Mouse (Mus musculus) CD4-positive helper T cell, adult 2 months (primary cell): Measurements from ENCODE around the gene Dis3.
"Not testable (repeated sequence)": the region's sequence is repeated elsewhere in the genome, so short reads cannot be mapped to it uniquely, and the experiment has no call there.

Experiments
- DNase-seq: peaks from one replicate; pipeline ENCODE4 v3.0.0-alpha.2; 2012; ENCODE audit warnings: low read depth, missing footprints, low spot score

Dis3 gene

GRCm38 (mm10) chr14:99063091-99063490 lies 36.5 kb downstream of the Dis3 start:
- DNase-seq: no peak

- DNase-seq: no peak
Measured at GRCm38 (mm10) chr14:99060616-99061015, 39.0 kb downstream of the Dis3 start.

DNA sequence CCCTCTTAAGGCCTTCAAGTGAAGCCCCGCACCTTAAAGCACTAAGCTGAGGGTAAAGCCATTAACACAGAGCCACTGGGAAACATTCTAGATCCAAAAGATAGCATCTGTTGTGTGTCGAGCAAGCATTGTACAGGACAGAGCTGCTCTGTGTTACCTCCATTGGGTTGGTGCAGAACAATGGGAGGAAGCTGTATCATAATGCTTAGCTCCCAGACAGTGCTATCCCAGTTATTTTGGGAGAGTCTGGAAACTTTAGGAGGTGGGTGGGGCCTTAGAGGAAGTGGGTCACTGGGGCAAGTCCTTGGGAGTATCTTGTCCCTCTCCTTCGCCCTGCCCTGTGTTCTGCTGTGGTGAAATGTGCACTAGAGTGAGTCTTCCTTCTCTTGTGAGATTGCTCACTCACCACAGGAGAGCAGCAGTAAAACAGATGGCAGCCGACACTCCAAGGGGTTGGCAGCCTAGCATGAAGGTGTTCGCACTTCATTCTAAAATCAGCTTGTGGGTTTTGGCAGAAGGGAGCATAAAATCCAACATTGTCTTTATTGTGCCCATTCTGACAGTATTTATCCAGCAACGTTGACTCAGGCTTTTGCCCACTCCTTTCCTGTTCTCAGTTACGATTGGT lies 40.5 kb downstream of the Dis3 start:
- no peak for DNase-seq

- DNase-seq: peak; percentile 68
Measured at GRCm38 (mm10) chr14:99046782-99047181, 52.8 kb downstream of the Dis3 start.

DNA sequence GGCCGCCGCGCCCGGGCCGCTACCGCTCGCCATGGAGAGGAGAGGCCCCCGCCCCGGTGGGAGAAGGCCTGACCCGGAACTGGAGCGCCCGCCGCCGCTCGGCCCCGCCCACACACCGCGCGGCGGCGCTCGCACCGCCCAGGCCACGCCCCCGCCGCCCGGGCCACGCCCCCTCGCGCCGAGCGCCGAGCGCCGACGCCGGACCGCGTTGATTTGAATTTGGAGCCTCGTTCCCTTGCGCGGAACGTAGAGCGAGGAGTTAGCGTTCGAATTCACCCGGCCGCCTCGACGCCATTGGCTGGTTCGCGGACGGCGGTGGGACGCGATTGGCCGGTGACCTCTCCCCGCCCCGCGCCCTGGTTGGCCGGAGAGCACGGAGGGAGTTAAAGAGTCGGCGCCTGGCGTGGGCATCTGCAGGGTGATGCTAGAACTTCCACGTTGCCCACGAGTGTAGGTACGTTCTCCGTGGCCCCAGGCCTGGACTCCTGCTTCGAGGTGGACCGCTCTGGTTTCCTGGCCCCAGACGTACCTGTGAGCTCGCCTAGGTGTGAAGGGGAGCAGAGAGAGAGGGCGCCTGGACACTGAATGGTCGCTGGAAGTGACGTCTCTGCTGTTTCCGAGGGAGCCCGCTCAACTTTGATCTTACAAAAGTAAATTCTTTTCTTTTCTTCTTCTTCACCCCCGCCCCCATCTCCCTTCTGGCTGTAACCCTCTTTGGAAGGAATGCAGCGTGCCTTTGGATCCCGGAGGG lies 53.4 kb downstream of the Dis3 start, which contains the start of the genes Mzt1 and Bora:
TSS of gene Mzt1 (minus strand) at position 104 of the 751 bp plus-strand sequence.
TSS of gene Bora (plus strand) at position 192 of the 751 bp plus-strand sequence.
- DNase-seq: peak; percentile 96

DNA sequence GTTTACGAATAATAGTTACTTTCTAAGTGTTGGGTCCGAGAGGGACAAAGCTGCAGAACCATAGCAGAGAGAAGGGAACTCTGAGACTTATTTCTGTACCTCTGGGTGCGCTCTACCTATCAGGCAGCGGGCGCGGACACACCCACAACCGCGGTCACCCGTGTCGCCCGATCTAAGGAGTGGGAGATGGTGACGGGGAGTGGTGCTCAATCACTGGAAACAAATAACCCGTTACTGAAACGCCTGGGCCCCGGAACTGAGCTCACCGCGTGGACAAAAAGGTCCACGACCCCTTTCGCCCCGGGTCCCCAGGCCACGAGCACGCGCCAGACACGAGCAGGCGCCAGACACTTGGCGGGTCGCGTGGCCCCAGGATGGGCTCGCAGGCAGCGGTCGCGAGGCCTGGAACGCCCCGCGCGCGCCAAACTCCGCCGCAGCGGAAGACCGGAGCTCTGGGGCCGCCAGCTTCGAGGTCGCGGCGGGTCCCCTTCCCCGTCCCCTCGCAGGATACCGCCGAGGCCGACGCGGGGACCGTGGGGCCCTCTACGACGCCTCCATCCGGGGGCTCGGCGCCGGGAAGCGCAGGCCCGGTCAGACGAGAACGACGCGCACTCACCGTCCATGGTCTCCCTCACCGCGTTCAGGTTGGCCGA lies 54.1 kb downstream of the Dis3 start:
- DNase-seq: peak; percentile 69

DNA sequence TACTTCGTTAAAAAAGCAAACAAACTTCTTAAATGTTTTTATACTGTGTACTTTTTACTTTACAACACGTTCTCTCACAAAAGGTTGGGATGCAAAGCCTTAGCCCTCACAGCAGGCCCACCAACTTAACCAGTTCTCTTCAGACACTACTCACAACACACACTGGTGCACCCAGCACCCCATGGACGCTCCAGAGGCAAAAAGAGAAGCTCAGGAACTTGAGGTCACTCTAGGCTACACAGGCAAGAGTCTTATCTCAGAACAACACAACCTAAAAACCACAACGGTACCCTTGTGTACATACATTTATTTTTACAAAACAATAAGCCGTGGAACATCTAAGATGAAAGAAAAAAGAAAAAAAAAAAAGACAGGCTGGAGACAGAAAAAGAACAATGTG lies 54.9 kb downstream of the Dis3 start:
- DNase-seq: peak; percentile 39

GRCm38 (mm10) chr14:99044096-99044495 lies 55.5 kb downstream of the Dis3 start:
- DNase-seq: no peak

DNA sequence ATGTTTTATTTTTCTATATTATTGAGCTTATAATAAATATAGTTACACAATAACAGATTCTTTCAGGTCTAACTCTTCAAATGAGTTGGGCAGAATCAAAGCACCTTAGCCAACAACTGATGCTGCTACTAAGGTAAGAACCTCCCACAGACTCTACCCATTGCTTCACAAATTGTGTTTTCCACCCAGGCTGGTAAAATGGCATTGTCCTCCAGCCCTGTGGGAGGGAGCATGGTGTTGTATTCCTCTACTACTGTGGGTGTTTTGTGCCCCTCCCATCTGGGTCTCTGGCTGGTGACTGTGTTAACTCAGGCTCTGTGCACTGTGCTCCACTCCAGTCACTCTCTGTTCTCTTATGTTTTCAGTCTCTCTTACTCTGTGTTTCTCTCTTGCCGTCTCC lies 56.1 kb downstream of the Dis3 start:
- DNase-seq: peak; percentile 37

DNA sequence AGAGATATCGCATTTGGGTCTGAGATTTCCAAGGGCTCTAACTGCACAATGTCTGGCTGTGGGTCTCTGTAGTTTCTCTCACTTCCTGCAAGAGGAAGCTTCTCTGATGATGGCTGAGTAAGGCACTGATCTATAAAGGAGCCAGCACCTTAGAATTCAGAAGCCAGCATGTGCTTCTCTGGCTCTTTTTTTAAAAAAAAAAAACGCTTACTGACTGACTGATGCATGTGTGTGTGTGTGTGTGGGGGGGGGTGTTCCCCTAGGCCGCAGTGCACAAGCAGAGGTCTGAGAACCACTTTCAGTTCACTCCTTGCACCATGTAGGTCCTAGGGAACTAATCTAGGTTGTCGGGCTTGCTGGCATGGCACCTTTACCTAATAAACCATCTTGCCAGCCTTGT lies 58.2 kb downstream of the Dis3 start:
- peak; percentile 38 for DNase-seq

- DNase-seq: not testable (repeated sequence)
Measured at GRCm38 (mm10) chr14:99039308-99039707, 60.3 kb downstream of the Dis3 start.

- DNase-seq: no peak
Measured at GRCm38 (mm10) chr14:99037703-99038102, 61.9 kb downstream of the Dis3 start.

DNA sequence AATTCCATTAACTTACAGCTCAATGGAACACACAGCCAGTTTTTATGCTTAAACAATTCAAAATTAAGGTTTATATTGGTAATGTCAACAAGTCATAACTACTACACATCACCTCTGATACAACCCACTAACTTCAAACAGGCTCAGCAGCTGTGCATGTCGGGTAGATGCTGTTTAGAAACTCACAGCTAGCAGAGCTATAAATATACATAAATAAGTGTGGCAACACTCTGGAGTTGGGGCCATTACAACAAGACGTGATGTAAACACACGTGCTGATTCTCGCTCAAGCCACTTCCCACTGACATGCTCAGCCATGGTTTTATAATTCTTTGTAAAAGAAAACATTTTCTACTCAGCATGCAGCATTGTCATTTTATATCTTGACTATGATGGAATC lies 63.5 kb downstream of the Dis3 start:
- no peak for DNase-seq

DNA sequence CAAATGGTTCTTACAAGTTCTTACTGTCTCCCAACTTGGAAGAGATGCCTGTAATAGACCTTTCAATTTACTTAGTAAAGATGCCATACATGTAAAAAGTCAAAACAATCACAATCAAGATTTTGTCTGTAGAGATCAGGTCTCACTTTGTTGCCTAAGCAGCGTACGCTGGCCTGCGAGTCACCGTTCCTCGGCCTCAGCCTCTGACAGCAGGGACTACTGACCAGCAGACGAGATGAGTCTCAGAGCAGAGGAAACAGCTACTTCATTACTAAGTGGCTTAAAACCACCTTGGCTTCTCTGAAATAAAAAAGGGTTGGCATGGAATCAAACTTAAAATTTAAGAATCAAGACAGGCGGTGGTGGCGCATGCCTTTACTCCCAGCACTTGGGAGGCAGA lies 64.7 kb downstream of the Dis3 start:
- DNase-seq: not testable (repeated sequence)

DNA sequence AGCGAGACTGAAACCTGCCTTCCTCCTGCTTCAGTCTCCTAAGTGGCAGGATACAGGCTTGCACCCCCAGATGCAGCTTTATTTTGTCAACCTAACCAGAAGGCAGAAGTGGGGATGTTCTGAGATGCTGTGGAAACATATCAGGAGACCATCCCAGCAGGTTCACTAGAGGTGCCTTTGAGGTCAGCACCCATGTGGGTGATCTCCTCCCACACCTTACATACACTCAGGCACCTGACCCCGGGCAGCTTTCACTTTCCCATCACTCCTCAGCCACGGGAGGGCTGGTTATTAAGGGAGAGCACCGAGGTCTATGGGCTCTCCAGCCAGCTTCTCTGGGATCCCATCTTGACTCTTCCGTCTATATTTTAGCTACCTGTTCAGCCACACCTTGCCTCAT lies 67.0 kb downstream of the Dis3 start:
- no peak for DNase-seq

DNA sequence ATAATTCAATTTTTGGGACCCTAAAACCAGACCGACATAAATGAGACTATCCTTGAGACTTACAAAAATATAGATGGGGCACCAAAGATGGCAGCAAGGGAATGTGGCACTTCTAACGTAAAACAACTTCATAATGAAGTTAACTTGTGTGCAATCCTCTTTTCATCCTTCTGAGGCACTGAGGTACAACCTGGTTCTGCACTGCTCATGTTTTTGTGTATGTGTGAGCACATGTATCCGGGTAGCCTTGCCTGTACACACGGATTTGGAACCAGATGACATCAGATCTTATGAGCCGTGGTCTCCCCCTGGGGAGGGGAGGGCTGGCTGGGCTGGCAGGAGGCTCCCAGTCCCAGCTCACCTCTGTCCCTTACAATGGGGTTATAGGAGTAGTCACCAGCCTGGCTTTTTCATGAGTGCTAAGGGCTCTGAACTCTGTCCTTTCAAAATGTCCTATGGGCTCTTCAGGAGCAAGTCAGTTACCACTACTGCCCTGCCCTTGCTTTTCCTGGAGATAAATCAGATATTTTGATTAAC lies 68.2 kb downstream of the Dis3 start:
- no peak for DNase-seq

DNA sequence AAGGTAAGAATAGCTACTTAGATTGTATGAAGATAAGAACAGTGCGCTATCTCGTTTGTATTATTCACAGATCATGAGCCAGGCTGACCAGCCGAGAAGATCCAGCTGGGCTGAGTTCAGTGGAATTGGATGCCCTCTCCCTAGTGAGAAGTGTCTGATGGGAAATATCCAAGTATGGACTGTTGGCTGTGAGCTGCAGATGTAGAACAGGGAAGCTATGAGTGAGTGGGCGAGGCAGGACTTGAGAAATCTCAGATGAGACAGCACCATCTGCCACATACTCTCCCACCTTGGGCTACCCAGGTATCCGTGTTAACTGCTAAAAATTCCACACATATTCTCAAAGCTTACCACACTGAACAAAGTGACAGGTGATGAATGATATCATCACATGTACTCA lies 69.6 kb downstream of the Dis3 start:
- no peak for DNase-seq
